Mouse (Mus musculus) thymus, postnatal 14 days (tissue): ENCODE results near the gene Ip6k1.

Experiments
- DNase-seq: peaks from one replicate; pipeline ENCODE4 v3.0.0; 2021

The Ip6k1 gene

DNA sequence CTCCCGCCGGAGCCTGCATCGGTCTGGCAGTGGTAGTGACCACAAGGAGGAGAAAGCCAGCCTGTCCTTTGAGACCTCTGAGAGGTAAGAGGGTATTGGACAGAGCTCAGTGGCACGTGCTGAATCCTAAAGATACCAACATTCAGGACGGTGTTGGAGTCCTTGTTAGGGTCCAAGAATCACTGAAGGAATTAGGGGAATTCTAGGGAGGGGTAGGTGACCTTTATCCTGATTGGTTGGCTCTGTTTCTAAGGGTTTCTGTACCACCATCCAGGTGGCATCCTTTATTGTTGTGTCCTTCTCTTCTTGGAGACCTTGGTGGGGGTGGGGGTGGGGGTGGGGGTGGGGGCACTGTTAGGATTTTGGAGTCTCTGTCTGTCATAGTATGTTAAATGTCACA lies 29.8 kb downstream of the Ip6k1 start:
- DNase-seq: no peak

DNA sequence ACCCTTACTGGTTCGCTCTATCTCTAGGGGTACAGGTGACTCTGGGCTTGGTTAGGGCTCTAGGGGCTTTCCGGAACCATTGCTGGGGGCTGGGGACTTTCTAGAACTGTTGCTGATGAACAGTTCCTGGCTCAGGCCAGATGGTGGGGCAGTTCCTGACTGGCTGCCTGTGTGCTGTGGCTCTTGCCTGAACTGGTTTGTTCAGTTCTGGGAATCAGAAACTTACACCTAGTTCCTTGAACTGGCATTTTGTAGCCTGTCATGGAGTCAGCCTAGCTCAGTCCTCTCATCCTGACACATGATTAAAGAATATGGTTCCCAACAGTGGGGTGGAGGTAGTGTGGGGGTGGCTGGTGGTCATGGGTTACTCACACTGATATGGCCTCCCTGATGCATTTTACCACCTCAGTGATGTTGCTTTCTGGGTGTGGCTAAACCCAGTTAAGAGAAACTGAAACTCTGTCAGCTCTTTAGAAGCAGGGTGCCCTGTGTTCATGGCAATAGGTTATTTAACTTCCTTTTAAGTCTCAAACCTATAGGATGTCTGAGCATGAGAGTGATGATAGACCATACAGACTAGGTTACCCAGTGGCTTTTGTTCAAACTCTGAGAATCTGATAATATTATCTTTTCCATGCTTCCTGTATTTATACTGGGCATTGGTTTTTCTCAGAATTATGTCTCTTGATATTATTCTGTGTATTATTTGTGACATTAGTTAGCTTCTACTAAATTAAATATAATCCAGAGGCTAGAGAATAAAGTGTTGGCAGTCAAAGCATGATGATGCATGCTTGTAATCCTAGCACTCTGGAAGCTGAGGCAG lies 33.2 kb downstream of the Ip6k1 start:
- no peak for DNase-seq

DNA sequence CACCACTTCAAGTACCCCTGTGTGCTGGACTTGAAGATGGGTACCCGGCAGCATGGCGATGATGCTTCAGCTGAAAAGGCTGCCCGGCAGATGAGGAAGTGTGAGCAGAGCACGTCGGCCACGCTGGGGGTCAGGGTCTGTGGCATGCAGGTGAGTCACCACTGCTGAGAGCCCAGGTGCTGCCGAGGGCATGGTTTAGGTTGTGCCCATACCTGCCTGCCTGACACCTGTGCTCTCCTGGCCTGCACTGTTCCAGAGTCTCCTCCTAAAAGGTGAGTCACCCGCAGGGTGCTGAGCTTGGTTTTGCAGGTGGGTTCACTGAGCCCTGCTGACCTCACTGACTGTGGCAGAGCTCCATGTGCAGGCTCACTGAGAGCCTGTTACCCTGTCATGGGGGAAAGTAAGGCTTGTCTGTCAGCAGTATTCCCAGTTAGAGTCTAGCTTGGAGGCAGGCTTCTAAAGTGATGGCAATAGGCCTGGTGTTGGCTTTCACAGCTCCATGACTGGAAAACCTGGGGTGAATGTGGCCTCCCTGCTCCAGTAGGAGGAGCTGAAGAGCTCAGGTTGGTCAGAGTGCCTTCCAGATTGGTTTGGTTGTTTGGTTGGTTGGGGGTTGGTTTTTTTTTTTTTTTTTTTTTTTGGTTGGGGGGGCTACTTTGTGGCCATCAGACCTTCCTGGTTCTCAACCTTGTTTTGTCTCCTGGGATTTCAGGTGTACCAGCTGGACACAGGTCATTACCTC lies 42.6 kb downstream of the Ip6k1 start:
- no peak for DNase-seq

DNA sequence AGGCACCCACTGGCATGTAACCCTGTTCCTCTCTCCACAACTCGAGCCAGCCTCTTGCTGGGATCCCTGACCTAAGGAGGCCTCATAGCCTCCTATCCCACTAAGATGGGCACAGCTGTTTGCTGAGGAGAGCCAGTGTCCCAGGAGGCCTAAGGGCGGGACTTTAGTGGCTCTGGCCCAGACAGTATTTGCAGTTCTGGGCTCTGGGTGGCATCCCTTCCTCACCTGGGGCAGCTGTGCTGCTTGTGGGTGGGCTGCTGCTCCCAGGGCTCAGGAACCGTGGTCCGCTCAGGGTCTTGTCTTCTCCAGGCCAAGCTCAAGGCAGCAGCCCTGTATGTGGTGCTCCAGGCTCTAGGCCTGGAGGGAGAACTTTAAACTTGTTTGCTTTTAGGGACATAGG lies 44.3 kb downstream of the Ip6k1 start:
- DNase-seq: no peak

DNA sequence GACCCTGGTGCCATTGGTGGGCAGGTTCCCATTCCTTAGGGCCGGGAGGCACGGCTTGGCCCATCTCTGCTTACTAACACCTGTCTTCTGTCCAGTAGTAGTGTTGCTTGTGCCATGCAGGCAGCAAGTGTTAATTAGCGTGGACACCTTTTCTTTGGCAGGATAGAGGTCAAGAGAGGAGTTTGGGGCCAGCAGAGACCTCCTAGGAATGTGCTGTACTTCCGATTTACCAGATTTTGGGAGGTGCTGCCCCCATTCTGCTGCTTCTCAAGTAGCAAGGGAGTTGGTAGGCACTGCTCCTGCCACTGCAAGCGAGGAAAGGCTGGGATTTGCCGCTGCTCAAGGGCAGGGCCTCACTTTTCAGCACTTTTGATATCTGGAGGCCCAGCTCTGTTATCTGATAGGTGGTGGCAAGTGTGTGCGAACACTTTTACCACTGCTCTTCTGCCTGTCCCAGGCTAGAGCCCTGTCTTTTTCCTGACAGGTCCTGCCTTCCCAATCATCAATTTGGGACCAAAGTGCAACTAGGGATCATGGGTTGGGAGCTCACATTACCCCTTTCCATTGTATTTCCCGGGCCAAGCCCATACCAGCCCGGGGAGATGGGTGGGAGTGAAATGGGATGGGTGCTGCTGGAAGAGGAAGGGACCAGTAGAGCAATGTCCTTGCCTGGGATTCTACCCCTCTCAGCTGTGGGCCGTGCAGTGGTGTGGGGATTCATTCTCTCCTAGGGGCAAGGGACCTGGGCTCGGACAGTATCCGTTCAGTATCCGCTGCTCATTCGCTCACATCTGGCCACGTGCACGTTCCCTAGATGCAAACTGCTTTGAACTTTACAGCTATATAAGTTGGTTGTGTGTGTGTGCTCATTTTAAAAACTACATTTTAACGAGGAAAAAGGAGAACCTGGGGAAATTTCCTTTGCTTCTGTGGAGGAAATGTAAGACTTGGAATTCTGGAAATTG lies 45.6 kb downstream of the Ip6k1 start:
- no peak for DNase-seq

DNA sequence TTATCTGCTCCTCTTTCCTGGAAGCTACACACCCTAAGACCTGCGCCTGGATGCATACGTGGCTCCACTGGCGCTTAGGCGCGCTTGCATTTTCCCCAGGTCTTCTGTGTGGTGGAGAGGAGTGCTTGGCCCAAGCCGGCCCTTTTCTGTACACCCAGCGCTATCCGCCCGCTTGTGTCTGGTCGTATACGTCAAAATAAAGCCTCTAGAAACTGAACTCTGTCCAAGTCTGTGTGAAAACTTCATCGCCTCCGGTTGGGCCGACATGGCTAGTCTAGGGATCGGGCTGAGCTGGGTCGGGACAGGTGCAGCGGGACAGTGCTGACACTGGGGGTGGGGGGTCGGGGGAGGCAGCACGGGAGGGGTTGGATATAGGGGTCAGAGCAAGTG lies 46.3 kb downstream of the Ip6k1 start:
- DNase-seq: no peak

DNA sequence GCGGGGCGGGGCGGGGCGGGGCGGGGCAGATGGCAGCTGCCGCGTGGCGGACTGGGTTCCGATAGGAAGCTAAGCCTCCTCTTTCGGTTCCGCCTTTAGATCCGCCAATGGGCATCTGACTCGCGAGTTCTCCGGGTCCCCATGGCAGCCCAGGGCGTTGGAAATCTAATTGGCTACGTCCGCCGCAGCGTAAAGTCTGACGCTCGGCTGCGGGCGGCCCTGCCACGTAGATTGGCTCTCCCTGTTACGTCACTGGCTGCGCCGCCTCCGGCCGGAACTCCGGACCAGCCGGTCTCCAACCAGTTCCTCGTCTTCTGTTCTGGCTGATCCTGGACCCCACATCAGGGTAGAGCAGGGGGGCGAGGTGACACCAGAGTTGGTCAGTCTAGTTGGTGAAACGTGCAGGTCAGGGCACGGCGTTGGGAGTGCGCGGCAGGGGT lies 46.7 kb downstream of the Ip6k1 start, which contains the start of gene Gmppb:
Gene Gmppb, plus strand, starts transcription at position 227 of the 440 bp plus-strand sequence.
- DNase-seq: peak; percentile 93

DNA sequence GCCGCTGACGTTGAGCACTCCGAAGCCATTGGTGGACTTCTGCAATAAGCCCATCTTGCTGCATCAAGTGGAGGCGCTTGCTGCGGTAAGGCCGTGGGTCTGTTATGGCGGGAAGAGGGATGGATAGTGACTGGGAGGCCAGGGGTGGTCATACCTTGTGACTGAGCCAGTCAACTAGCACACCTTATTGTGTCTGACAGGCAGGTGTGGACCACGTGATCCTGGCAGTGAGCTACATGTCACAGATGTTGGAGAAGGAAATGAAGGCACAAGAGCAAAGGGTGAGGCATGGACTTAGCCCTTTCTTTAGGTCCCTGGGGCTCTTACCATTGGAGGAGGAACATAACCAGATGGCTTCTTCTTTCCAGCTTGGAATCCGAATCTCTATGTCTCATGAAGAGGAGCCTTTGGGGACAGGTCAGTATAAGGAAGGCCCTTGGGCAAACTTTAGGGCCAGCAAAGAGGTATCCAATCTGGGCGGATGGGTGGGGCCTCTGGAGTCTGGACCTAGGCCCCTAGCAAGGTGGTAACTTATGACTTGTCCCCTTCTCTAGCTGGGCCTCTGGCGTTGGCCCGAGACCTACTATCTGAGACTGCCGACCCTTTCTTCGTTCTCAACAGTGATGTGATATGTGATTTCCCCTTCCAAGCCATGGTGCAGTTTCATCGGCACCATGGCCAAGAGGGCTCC lies 47.4 kb downstream of the Ip6k1 start:
- DNase-seq: no peak

DNA sequence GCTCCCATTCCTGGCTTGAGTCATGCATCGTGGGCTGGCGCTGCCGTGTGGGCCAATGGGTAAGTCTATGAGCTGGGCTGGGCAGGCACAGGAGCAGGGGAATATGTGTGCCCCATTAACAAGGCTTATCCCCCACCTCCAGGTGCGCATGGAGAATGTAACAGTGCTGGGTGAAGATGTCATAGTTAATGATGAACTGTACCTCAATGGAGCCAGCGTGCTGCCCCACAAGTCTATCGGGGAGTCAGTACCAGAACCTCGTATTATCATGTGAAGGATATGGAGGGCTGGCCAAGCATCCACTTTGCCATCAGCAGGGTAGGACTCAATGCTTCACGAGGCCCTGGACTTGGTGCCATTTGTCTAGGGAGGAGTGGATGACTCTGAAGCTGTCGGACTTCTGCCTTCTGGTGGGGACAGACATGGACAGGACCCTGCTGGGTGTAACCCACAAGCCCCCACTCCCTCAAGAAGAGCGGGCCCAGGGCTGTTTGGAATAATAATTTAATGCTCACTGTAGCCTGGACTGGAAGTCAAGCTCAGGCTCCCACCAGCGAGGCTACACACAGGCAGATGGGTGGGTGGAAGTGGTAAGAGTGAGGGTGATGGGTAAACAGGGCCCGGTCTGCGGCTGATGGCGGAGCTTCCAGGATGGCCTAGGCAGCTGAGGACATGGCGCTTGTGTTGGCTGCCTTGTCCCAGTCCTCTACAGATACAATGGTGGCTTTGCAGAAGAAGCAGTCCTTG lies 49.1 kb downstream of the Ip6k1 start:
- no peak for DNase-seq

DNA sequence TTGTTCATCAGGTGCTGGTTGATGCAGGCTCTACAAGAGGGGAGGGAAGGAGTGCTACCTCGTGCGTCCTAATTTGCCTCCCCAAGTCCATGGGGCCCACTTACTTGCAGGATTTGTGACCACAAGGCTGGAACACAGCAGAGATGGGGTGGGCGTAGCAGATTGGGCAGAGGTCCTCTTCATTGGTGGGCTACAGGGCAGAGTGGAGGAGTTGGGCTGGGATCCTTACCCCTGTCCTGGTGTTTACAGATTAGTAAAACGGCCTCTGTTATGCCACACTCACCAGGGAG lies 49.6 kb downstream of the Ip6k1 start:
- no peak for DNase-seq

DNA sequence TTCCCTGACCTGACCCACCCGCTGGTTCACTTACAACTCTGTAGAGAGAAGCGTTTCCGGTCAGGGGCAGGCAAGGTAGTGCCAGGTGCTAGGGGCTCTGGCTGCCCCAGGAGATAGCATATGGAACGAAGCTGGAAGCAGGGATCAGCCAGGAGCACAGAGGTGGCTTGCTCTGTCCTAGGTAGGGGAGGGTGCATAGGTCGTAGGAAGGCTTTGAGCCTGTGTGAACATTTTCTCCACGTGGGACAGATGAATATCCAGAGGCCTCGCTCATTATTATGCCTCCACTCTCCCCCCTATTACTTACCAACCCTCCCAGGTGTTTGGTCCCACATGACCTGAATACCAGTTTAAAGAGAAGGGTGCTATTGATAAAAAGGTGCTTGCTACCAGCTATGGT lies 50.1 kb downstream of the Ip6k1 start:
- no peak for DNase-seq

DNA sequence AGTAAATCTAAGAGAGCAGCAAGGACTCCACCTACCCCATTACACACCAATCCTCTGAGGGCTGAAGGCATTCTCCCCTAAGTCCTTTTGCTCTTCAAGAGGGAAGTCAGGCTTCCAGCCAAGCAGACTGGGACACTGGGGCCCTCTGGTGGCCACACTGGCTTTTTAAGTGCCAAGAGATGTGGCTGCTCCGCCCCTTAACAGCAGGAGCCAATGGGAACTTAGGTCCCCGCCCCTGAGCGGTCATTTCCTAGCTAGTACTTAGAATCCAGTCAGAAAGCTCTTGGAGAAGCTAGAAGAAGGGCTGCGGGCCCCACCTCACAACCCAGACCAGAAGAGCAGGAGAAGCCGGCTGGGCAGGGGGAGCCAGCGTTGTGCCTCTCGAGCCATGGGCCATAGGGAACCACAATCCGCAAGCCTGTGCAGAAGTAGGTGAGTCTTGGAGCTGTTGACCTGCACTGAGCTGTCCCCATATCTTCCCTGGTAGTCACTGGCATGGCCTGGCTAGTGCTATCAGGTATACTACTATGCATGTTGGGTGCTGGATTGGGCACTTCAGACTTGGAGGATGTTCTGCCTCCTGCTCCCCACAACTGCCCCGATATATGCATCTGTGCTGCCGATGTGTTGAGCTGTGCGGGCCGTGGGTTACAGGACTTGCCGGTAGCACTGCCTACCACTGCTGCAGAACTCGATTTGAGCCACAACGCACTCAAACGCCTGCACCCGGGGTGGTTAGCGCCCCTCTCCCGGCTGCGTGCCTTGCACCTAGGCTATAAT lies 50.8 kb downstream of the Ip6k1 start, which contains the start of gene Amigo3:
Gene Amigo3, plus strand, starts transcription at position 275 of the 780 bp plus-strand sequence.
- peak; percentile 96 for DNase-seq

DNA sequence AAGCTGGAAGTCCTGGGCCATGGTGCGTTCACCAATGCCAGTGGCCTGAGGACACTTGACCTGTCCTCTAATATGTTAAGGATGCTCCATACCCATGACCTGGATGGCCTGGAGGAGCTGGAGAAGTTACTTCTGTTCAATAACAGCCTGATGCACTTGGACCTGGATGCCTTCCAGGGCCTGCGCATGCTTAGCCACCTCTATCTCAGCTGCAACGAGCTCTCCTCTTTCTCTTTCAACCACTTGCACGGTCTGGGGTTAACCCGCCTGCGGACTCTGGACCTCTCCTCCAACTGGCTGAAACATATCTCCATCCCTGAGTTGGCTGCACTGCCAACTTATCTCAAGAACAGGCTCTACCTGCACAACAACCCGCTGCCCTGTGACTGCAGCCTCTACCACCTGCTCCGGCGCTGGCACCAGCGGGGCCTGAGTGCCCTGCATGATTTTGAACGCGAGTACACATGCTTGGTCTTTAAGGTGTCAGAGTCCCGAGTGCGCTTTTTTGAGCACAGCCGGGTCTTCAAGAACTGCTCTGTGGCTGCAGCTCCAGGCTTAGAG lies 51.4 kb downstream of the Ip6k1 start:
- no peak for DNase-seq

DNA sequence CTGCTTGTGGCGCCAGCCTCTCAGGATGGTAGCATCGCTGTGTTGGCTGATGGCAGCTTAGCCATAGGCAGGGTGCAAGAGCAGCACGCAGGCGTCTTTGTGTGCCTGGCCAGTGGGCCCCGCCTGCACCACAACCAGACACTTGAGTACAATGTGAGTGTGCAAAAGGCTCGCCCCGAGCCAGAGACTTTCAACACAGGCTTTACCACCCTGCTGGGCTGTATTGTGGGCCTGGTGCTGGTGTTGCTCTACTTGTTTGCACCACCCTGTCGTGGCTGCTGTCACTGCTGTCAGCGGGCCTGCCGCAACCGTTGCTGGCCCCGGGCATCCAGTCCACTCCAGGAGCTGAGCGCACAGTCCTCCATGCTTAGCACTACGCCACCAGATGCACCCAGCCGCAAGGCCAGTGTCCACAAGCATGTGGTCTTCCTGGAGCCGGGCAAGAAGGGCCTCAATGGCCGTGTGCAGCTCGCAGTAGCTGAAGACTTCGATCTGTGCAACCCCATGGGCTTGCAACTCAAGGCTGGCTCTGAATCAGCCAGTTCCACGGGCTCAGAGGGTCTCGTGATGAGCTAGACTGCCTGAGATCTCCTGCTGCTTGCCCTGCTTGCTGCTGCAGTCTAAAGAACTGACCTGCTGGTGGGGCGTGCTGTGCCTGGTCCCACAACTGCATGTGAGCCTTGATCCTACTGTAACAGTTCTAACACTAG lies 52.2 kb downstream of the Ip6k1 start:
- no peak for DNase-seq

DNA sequence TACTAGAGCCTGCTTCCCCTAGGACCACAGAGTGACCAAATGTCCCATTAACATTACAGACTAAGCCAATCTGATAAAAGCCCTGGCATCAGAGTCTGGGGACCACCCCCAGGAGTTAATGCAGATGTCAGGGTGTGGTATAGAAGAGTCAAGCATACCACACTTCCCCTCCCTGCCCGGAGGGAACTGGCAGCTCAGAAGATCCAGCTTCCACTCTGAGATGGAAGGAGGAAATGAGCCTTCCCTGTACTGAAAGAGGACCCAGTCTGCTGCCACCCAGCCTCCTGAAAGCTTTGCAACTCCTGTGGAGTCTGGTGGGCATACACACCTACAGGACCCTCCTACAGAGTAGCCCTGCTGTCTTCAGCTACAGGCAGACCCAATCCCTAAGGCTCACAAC lies 52.8 kb downstream of the Ip6k1 start:
- no peak for DNase-seq

DNA sequence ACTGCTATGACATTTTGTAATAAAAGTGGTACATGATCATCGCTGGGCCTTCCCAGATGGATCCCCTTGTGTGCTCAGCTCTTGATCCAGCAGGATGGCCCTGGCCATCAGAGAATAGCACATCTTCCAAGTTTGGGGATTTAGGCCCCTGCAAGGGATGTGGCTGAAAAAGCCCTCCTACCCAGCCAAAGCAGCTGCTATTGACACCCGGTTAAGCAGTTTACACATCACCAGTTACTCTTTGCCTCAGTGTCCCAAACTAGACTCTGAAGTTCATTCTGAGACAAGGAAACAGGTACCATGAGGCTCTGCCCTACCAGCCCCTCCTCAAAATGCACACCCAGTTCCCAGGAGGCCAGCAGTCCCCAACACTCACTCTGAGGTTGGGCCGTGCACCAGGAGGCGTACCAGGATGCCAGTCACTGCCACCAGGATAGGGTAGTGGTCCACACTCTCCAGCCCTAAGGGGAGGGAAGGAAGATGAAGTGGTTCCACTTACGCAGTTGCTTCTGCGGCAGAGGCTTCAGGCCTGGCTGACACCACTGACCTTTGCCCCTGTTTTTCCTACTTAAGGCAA lies 53.4 kb downstream of the Ip6k1 start:
- DNase-seq: no peak

DNA sequence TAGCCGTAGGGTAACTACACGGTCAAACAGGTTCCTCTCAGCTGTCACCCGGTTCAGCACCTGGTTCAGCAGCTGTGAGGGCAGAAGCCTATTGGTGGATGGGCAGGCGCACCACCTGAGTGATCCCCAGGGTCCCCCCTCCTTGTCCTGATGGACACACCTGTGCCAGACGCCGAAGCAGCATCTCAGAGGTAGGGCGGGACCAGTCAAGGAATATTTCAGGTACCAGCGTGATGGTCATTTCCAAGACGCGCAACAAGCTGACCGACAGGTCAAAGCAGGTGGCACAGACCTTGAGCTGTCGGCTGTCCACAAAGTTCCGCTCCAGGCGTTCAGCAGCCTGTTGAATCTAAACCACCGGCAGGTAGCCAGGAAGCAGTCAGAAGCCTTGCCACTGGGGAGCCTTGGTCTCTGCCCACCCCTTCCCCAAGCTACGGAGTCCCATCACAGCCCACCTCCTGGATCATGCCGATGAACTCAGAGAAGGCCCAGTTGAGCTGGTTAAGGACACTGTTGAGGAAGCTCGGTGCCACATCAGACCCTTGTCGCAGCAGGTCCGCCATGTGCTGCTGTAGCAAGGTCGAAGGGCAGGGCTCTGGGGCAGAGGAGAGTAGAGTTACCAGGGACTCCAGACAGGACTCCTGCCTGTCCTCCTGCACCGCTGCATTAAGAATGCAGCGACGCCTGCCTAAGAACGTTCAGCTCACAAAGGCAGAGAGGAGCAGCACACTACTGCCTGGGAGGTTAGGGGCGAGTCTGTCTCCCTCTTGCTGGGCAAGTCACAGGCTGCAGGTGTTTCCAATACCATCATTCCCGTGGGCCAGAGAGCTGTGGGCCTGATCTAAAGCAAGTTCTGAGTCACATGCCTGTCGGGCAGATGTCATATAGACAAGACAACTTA lies 54.3 kb downstream of the Ip6k1 start:
- DNase-seq: no peak

DNA sequence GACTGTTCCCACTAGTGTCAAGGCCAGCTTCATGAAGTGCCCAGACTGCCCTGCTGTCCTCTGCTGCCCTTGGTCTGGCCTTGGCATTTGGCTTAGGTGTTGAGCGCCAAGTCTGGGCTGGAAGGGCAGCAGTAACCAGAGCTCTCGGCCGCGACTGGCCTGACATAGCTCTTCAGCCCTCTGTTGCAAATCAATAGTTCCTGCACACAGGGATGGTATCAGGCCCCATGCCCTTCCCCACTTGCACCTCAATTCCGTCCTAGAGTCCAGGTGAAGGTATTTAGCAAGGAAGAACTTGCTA lies 54.9 kb downstream of the Ip6k1 start:
- DNase-seq: no peak

DNA sequence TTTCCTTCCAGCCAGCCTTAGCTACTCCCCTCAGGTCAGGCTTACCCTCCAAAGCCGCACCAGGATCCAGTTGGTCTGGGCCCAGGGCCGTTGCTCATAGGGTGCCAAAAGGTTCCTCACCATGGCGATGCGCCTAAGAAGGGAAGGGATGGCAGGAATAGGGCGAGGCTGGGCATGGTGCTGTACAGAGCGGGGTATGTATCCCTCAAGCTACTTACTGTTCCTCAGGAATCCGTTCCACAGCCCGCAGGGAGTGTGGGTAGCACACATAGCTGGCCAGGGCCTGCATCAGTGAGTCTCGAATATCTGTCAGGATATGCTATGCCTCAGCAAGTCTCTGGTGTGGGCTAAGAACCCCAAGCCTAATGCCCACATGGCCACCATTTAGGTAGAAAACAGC lies 56.0 kb downstream of the Ip6k1 start:
- no peak for DNase-seq
